Mouse (Mus musculus): ENCODE results near the gene Sel1l2.

The Sel1l2 gene

GRCm38 (mm10) chr2:140389525-140389924 is at the start of gene Sel1l2:
Gene Sel1l2, minus strand, starts transcription at chr2:140389706.
- no peak for DNase-seq

DNA sequence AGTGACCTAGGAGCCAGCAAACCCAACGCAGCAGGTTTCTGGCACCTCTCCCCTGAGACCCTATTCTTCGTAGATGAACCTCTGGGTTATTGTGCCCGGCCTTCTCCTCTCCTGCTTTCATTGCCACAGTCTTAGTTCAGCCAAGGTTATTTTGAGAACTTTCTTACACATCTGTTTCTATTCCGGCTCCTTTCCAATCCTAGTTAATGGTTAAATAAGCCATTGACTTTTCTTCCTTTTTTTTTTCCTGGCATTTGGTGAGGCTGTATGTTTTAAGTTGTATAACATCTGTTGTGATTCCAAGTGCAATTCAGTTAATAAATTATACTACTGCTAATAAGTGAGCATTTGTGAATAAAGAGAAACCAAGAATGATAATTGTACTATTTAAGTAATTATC is 49.6 kb upstream of the Sel1l2 start:
- no peak for DNase-seq

GRCm38 (mm10) chr2:140427283-140427682 is 37.8 kb upstream of the Sel1l2 start:
- peak in 1 of 2 experiments; percentile 12 for DNase-seq

DNA sequence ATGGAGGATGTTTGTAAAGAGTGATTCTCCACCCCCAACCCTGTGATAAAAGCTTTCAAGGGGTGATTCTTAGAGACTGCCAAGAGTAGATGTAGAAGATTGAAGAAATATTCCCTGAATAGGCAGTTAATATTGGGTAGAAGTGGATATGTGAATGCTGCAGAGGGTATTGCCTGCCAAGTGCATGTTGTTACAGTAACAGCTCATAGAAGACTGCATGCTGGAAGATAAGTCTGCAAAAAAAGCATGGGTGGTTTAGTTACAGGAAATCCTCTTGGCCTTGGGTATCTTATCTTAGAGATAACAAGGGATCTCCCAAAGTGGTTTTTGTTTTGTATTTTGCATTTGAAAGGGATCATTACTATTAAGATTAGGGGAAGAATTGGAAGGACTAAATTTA is 36.3 kb upstream of the Sel1l2 start:
- no peak for DNase-seq

GRCm38 (mm10) chr2:140395744-140396231 is 6.3 kb upstream of the Sel1l2 start:
- DNase-seq: peak; percentile 69 to 79

DNA sequence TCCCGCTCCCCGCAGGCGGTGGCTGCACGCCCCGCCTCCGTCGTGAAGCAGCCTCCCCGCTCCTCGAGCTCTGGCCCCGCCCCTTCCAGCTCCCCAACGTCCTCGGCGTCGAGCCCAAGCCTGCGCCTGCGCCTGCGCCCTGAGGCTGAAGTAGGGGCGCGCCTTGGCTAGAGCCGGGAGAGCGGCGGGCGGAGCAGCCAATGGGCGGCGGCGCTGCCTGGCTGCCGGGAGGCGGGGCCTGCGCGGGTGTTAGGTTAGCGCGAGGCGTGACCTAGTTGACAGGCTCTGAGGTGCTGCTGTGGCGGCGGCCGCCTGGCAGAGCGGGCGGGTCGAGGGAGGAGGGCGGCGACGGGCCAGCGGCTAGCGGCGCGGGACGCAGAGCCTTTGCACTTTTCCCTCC is 5.7 kb upstream of the Sel1l2 start, which contains the start of gene Macrod2:
Gene Macrod2, plus strand, starts transcription at position 131 of the 400 bp plus-strand sequence.
- peak; percentile 99 to 100 for DNase-seq

DNA sequence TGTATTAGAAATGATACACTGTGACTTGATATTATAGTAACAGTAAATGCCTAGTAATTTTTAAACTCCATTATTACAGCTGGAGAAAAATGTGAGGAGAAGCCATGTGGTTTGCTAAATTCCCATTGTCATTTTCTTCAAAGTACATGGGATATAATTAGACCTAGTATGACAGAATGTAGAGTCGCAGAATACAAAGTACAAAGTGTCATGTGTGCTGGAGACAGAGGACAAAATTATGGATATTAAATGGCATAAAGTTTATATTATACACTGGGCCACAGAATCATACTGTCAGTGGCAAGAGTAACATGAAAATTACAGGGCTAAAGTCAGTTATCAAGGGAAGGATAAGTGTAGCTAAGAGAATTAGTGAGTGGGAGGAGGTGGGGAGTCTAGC is 24.7 kb downstream of the Sel1l2 start:
- DNase-seq: no peak

DNA sequence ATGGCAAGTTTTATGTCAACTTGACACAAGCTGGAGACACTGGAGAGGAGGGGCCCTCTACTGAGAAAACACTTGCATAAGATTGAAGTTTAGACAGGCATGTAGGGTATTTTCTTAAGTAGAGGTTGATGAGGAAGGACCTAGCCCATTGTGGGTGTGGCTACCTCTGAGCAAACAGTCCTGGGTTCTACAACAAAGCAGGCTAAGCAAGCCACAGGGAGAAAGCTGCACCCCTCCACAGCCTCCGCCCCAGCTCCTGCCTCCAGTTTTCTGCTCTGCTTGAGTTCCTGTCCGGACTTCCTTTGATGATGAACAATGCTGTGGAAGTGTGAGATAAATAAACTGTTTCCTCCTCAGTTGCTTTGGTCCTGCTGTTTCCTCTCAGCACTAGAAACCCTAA is 29.6 kb downstream of the Sel1l2 start:
- DNase-seq: no peak

GRCm38 (mm10) chr2:140342394-140342793 is 47.1 kb downstream of the Sel1l2 start:
- no peak for DNase-seq

DNA sequence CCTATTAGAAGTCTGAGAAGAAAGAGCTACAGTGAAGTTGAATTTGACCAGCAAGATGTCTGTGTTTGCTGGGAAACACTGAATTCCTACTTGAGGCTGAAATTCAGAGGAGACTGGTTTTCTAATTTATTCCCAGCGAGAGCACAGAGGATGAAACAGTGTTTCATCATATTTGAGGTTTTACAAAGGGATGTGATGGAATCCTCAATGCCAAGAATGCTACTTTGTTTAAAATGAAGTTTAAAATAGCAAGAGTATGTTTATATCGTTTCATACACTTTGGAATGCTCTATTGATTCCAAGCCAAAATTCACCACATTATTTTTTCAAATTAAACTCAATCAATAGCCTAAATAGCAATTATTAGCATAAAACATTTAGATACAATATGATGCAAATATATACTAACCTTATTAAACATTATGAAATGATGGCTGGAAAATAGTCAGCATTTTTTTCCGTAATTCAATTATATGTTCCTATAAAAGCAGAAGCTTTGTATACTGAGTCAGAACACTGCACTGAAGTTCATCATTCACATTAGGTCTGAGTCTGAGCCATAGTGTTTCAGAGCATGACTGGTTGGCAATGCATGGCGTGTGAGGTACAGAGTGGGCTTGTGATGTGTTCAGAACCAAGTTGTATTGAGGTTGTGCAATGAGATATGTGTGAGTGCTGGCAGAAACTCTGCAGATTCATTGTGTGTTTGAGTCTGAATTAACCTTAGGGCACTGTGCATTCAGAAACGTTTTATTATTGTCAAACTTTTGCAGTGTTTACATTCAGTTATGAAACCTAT is 58.8 kb downstream of the Sel1l2 start:
- no peak for DNase-seq

DNA sequence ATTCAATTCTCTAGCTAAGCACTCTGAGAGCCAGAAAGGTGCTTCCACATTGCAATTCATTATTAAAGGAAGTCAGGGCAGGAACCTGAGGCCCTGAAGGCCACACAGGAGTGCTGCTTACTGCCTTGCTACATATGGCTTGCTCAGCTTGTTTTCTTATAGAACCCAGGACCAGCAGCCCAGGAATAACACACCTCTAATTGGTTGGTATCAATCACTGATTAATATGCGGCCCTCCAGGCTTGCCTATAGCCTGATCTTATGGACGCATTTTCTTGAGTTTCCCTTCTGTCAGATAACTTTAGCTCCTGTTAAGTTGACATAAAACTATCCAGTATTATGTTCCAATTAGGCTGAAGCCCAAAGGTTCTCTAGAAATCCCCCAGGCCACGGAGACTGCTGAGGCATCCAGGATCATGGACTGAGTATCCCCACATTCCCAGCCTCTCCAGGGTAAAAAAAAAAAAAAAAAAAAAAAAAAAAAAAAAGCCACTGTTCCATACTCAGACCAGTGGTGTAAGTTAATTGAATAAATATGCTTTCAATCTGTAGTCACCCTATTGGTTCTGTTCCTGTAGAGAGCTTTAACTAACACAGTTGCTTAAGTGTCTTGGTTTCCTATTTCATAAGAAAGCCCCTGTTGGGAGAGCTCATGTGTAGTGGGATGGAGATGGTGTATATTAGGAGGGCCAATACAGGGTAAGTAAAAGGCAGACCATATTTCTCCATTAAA is 86.4 kb downstream of the Sel1l2 start:
- no peak for DNase-seq

GRCm38 (mm10) chr2:140297155-140297554 is 92.4 kb downstream of the Sel1l2 start:
- no peak for DNase-seq

DNA sequence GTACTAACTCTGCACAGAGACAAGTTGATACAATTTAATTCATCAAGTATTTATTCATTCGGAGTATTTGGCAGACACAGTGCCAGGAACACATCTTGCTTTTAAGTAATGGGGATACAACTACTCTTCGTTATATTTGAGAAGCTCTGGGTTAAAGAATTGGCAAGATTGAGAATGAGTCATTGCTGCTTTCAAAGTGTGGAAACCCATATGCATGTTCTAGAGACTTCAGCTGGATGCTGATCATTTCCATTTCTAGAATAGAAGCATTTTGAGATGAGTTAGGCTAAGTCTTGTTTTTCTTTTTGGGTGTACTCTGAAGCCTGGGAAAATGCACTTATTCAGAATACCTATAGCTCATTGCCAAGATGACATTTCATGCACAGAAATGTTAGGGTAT is 95.7 kb downstream of the Sel1l2 start:
- no peak for DNase-seq

DNA sequence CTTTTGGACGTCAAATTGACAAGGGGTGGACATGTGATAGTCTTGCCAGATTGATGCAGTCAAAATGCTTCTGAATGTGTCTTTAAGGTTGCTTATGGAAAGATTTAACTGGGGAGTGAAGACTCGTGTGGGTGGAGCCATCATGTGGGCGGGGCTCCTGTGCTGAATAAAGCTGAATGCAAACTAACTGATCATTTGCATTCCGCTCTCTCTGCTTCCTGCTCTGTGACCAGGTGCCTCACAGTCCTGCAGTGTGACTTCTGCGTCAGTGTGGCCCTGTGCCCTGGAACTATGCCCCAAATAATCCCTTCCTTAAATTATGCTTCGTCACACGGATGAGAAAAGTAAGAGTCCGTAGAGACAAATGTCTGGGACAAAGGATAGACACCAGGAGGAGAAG is 108.7 kb downstream of the Sel1l2 start:
- DNase-seq: no peak

- no peak for DNase-seq
Measured at GRCm38 (mm10) chr2:140255595-140256141, 133.8 kb downstream of the Sel1l2 start.

DNA sequence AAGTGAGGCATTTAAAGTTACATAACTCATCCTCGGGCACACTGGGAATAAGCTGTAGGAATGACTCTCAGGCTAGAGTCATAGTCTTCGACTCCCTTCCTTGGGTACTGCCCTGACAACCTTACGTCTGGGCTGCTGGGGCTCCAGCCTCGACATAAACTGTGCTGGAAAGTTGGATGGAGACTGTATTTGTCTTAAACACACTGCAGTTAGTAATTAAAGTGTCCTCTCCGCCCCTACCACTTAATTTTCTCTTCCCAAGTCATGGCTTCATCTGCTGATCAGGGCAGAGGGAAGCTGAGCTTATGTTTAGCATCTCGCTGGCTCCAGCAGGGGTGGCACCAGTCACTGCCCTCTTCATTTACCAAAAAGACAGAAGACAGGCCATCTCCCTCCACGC is 135.2 kb downstream of the Sel1l2 start:
- no peak for DNase-seq

GRCm38 (mm10) chr2:140243105-140243504 is 146.4 kb downstream of the Sel1l2 start:
- DNase-seq: no peak

- DNase-seq: no peak
Measured at GRCm38 (mm10) chr2:140242398-140242797, 147.1 kb downstream of the Sel1l2 start.

DNA sequence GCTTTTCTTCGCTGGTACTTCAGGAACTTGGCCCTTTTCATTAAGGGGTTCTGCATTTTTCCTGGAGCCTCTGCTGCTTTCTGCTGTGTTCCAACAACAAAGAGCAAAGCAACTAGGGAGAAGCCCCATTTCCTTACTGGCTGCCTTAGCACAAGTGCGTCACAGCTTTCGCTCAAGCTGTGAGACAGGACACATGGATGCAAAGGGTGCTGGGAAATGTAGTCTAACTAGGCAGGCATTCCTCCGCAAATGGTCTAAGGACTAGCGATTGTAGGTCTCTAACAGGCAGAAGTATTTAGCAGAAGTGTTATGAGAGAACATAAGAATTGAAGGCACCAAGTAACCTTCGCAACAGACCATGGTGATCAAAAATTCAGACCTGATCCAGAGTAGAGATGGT is 152.3 kb downstream of the Sel1l2 start:
- no peak for DNase-seq

DNA sequence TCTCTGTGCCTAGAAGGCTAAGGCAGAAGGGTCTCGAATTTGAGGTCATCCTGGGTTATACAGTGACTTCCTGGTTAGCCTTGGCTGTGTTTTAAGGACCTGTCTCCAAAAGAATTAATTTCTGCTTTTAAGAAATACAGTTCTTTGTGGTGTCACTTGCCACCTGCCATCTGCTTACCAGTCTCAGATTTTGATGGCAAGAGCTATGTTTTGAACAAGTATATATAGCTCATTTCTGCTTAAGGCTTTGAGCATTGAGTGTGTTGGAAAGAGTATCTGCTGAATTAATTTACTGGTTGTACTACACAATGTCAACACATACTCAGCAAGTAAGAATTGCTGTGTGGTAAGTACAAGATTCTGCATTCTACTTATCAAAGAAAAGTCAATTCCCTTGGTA is 159.2 kb downstream of the Sel1l2 start:
- no peak for DNase-seq

GRCm38 (mm10) chr2:140220325-140220724 is 169.2 kb downstream of the Sel1l2 start:
- DNase-seq: no peak

DNA sequence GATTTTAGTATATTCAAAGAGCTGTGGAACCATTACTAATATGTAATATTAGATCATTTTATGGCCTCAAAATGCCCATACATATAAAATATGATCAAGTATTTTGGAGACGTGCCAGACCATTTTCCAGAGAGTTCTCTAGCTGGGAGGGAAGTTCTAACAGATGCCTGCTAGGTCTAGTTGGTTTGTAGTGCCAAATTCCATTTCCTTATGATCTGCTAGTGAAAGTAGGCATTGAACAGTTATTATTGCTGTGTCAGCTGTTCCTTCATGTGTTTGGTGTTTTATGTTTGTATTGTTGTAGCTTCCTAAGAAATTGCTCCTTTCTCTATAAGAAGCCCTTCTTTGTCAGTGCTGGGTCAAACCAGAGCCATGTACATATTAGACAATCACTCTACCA is 173.5 kb downstream of the Sel1l2 start:
- DNase-seq: no peak

DNA sequence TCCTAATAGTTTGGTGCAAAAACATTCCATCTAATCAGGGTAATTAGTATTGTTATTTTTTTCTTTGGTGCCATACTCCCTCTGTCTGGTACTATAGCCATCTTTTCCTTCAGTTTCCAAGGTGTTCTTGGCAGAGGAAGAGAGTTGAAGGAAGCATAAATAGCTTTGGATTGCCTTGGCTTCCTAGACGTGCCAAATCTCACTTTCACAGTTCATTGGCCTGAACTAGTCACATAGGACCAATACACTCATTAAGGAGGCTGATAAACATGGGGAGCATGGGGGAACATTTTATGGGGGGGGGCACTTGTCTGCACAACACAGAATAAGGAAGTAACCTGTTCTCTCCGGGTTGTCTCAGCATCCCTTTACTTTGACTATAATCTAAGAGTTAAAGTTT is 174.1 kb downstream of the Sel1l2 start:
- no peak for DNase-seq

DNA sequence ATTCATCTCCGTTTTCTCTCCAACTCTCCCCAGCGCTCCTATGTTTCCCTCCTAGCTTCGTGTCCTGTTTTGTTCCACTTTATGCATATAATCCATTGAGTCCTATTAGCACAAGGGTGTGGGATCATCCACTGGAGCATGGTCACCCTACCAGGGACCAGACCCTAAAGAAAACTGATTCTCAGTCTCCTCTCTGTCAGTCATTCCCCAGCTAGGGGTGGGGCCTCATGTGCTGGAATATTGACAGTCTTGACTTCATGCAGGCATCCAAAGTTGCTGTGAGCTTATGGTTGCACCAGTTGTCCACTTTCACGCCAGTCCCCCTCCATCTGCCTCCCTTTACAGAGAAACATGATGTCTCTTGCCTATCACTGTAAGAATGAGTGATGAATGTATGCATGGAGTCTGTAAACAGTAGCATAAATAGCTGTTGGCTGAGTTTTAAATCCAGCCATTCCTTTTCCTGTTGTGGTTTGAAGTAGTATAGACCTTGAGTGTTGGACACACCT is 174.9 kb downstream of the Sel1l2 start:
- no peak for DNase-seq
